Mouse (Mus musculus) embryonic fibroblast, embryonic 13.5 days (primary cell): ENCODE results near the gene Sirt3.

Experiments used
- CTCF ChIP-seq: IDR thresholded peaks from 2 replicates; pipeline ENCODE4 v1.5.1; 2011; ENCODE audit warnings: mild to moderate bottlenecking, control low read depth, low read length, moderate library complexity, borderline replicate concordance; ENCODE audit not compliant: insufficient read depth
- POLR2A ChIP-seq: IDR thresholded peaks from 2 replicates; pipeline ENCODE4 v1.6.1; 2011; ENCODE audit warnings: low read depth, mild to moderate bottlenecking, control low read depth, low read length, moderate library complexity

GRCm38 (mm10) chr7:140900220-140900619 is 18.1 kb upstream of the Sirt3 start, which contains the start of gene Cox8b:
- TF ChIP-seq CTCF (no peak), POLR2A (no peak)
